Mouse (Mus musculus): ENCODE data around the gene Glis3.

DNA sequence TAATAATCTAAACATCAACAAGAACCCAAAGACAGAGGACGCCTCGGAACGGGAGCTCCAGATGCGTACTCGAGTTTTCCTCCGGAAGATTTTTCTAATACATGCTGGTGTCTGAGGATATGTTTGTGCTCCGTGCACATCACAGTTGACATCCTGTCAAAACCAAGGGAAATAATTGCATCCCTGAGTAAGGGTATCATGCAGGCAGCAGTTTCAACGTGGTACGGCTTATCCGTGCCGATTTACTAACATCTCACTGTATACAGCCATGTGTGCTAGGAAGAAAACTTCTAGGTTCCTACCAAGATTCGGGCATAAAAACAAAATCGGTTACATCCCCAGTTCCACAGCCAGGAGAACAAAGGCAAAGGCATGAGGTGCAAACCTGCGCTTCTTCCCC, 179.4 kb downstream of the Glis3 start:
- TF ChIP-seq CTCF (IDR thresholded peaks at IDR 0.05; ENCODE audit: low read depth) (no peak), EP300 (optimal IDR thresholded peaks at IDR 0.05) (no peak)

Measured in stomach, postnatal 0 days (tissue).